In the genomic region with DNA sequence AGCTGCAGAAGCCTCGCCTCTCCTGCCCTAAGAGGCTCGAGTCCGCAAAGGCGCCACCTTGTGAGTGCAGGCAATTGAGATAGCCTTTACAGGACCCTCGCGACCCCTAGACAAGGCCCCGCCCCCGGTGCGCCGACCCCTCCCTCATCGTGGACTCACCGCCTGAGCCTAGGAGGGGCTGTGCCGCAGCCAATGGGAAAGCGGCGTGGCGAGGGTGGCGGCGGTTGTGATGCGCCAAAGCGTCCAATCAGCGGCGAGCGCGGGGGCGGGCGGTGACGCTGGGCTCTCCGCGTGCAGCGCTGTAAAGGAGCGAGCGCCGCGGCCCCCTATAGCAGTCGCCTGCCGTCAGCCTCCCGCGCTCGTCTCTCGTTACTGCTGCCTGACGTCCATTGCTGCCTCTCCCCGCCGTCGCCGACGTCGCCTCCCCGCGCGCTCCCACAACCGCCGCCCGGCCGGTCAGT, we compare ENCODE assay signal across 8 mouse cellular contexts. TPM values are rescaled to one million over a fixed set of nuclear protein-coding genes. Genes with fewer than 3 reads are reported as not detected.
DNase-seq lines count a peak whose midpoint lies in the region; ATAC-seq and TF ChIP-seq lines count a peak whose summit lies in the region.

TSS of gene Chka (plus strand) at position 272 of the 461 bp plus-strand sequence.

- peak; percentile 97 for ATAC-seq in heart, embryonic 12.5 days (ENCODE audit: insufficient number of reproducible peaks, low FRiP score)
- peak; percentile 96 for ATAC-seq in kidney, postnatal 0 days (replicated peaks; ENCODE audit: low FRiP score, low read depth)
- ATAC-seq in liver, embryonic 11.5 days (replicated peaks; ENCODE audit: low FRiP score), result peak; percentile 99
- ATAC-seq in stomach, embryonic 14.5 days (ENCODE audit: insufficient number of reproducible peaks, insufficient read depth, low FRiP score, low read depth), result peak; percentile 99

- peaks cover 36% of the 10 kb centered on the region for H3K79me3 ChIP-seq in C2C12 (ENCODE audit: low read depth)

- peak within 1 kb of the TSS; percentile 88 for H3K9ac ChIP-seq in heart, embryonic 12.5 days
- peak within 1 kb of the TSS; percentile 87 for H3K9ac ChIP-seq in kidney, postnatal 0 days (ENCODE audit: low read depth, low read length)
- peak within 1 kb of the TSS; percentile 92 for H3K9ac ChIP-seq in liver, embryonic 11.5 days (ENCODE audit: low read depth, low read length)
- peak within 1 kb of the TSS; percentile 91 for H3K9ac ChIP-seq in stomach, embryonic 14.5 days (replicated peaks; ENCODE audit: low read depth, low read length)

- H3K79me2 ChIP-seq in C2C12 (ENCODE audit: control insufficient read depth, insufficient read depth), result peaks cover 44% of the 10 kb centered on the region

- peak; percentile 99 for DNase-seq in brain, embryonic 14.5 days (ENCODE audit: low read depth)
- peak; percentile 99 for DNase-seq in kidney, postnatal 0 days (ENCODE audit: low spot score)
- peak; percentile 98 for DNase-seq in liver, embryonic 11.5 days (ENCODE audit: low spot score)
- DNase-seq in naive thymus-derived CD4-positive, alpha-beta T cell, adult 2 months (ENCODE audit: low read depth), result peak; percentile 97

- peak; percentile 98 for TF ChIP-seq POLR2A in brain, embryonic 14.5 days (IDR thresholded peaks at IDR 0.05; ENCODE audit: borderline replicate concordance, extremely low read depth, insufficient read depth, insufficient read length, poor library complexity, severe bottlenecking)

- no peaks in the 10 kb centered on the region for H3K9me3 ChIP-seq in erythroblast, embryonic 14.5 days (ENCODE audit: control insufficient read depth, low read length)
- H3K9me3 ChIP-seq in heart, embryonic 12.5 days (replicated peaks), result no peaks in the 10 kb centered on the region
- no peaks in the 10 kb centered on the region for H3K9me3 ChIP-seq in kidney, postnatal 0 days (replicated peaks; ENCODE audit: low read length)
- no peaks in the 10 kb centered on the region for H3K9me3 ChIP-seq in liver, embryonic 11.5 days (ENCODE audit: control insufficient read depth, low read length)
- H3K9me3 ChIP-seq in stomach, embryonic 14.5 days (ENCODE audit: control insufficient read depth, low read depth, low read length), result no peaks in the 10 kb centered on the region

- H3K36me3 ChIP-seq in C2C12 (ENCODE audit: control insufficient read depth, insufficient read depth), result peaks cover 10% of the 10 kb centered on the region
- no peaks in the 10 kb centered on the region; the same call in 1 of the 2 replicates for H3K36me3 ChIP-seq in erythroblast, embryonic 14.5 days (ENCODE audit: control insufficient read depth)
- H3K36me3 ChIP-seq in heart, embryonic 12.5 days, result no peaks in the 10 kb centered on the region
- H3K36me3 ChIP-seq in kidney, postnatal 0 days (ENCODE audit: insufficient read depth, low read length), result no peaks in the 10 kb centered on the region
- no peaks in the 10 kb centered on the region for H3K36me3 ChIP-seq in liver, embryonic 11.5 days (ENCODE audit: control insufficient read depth, insufficient read depth, low read length)
- no peaks in the 10 kb centered on the region for H3K36me3 ChIP-seq in stomach, embryonic 14.5 days (ENCODE audit: control insufficient read depth, insufficient read depth, low read length)

- H3K4me2 ChIP-seq in heart, embryonic 12.5 days, result peak within 1 kb of the TSS; percentile 83
- peak within 1 kb of the TSS; percentile 75 for H3K4me2 ChIP-seq in kidney, postnatal 0 days (ENCODE audit: low read length)
- peak within 1 kb of the TSS; percentile 85 for H3K4me2 ChIP-seq in liver, embryonic 11.5 days
- peak within 1 kb of the TSS; percentile 63 for H3K4me2 ChIP-seq in stomach, embryonic 14.5 days (replicated peaks; ENCODE audit: low read depth, low read length)

- no peak for TF ChIP-seq CTCF in C2C12 (IDR thresholded peaks at IDR 0.05; ENCODE audit: control insufficient read depth, insufficient read depth, insufficient read length)
- TF ChIP-seq CTCF in brain, embryonic 14.5 days (IDR thresholded peaks at IDR 0.05; ENCODE audit: borderline replicate concordance, extremely low read depth, insufficient read depth, insufficient read length), result peak; percentile 18; the same call in 1 of the 2 replicates
- TF ChIP-seq CTCF in kidney, postnatal 0 days (IDR thresholded peaks at IDR 0.05; ENCODE audit: low read depth), result peak; percentile 50

- peak within 1 kb of the TSS; percentile 57 for H3K4me3 ChIP-seq in C2C12 (ENCODE audit: insufficient read depth, poor library complexity, severe bottlenecking)
- H3K4me3 ChIP-seq in erythroblast, embryonic 14.5 days (replicated peaks), result peak within 1 kb of the TSS; percentile 80
- peak within 1 kb of the TSS; percentile 79 for H3K4me3 ChIP-seq in heart, embryonic 12.5 days
- H3K4me3 ChIP-seq in kidney, postnatal 0 days (replicated peaks; ENCODE audit: low read depth, low read length), result peak within 1 kb of the TSS; percentile 65
- peak within 1 kb of the TSS; percentile 78 for H3K4me3 ChIP-seq in liver, embryonic 11.5 days (ENCODE audit: low read depth, low read length)
- peak within 1 kb of the TSS; percentile 75 for H3K4me3 ChIP-seq in stomach, embryonic 14.5 days (ENCODE audit: low read depth, low read length)

- no peaks in the 10 kb centered on the region for H3K27me3 ChIP-seq in C2C12 (ENCODE audit: control insufficient read depth, insufficient read depth, insufficient read length)
- H3K27me3 ChIP-seq in erythroblast, embryonic 14.5 days (ENCODE audit: control insufficient read depth), result no peaks in the 10 kb centered on the region
- no peaks in the 10 kb centered on the region for H3K27me3 ChIP-seq in heart, embryonic 12.5 days (replicated peaks)
- H3K27me3 ChIP-seq in kidney, postnatal 0 days (ENCODE audit: insufficient read depth, low read length), result no peaks in the 10 kb centered on the region
- H3K27me3 ChIP-seq in liver, embryonic 11.5 days (replicated peaks; ENCODE audit: control insufficient read depth, insufficient read depth, low read length), result no peaks in the 10 kb centered on the region
- H3K27me3 ChIP-seq in stomach, embryonic 14.5 days (ENCODE audit: control insufficient read depth, insufficient read depth, low read length), result no peaks in the 10 kb centered on the region

- H3K4me1 ChIP-seq in erythroblast, embryonic 14.5 days (ENCODE audit: control insufficient read depth), result peaks cover 36% of the 10 kb centered on the region
- H3K4me1 ChIP-seq in heart, embryonic 12.5 days (replicated peaks), result peaks cover 42% of the 10 kb centered on the region
- H3K4me1 ChIP-seq in kidney, postnatal 0 days (replicated peaks; ENCODE audit: insufficient read depth, low read length), result peaks cover 9% of the 10 kb centered on the region; the same call in 1 of the 2 replicates
- peaks cover 20% of the 10 kb centered on the region for H3K4me1 ChIP-seq in liver, embryonic 11.5 days (replicated peaks; ENCODE audit: control insufficient read depth, insufficient read depth, low read length)
- H3K4me1 ChIP-seq in stomach, embryonic 14.5 days (ENCODE audit: control insufficient read depth, insufficient read depth, low read length), result peaks cover 18% of the 10 kb centered on the region; the same call in 1 of the 2 replicates

- H3ac ChIP-seq in C2C12 (ENCODE audit: control insufficient read depth, insufficient read length, low read depth), result peak within 1 kb of the TSS; percentile 78

- peak within 1 kb of the TSS; percentile 98 for H3K27ac ChIP-seq in heart, embryonic 12.5 days (ENCODE audit: poor library complexity, severe bottlenecking)
- peak within 1 kb of the TSS; percentile 99 for H3K27ac ChIP-seq in kidney, postnatal 0 days
- H3K27ac ChIP-seq in liver, embryonic 11.5 days (ENCODE audit: low read depth, low read length), result peak within 1 kb of the TSS; percentile 93
- peak within 1 kb of the TSS; percentile 99 for H3K27ac ChIP-seq in stomach, embryonic 14.5 days (ENCODE audit: low read length)

- under 1% methylated on average over 54 of the region's 54 CpGs for WGBS in heart, embryonic 12.5 days
- under 1% methylated on average over 27 of the region's 54 CpGs for WGBS in kidney, postnatal 0 days
- 1% methylated on average over 54 of the region's 54 CpGs for WGBS in liver, embryonic 11.5 days
- WGBS in stomach, embryonic 14.5 days, result under 1% methylated on average over 54 of the region's 54 CpGs

TF ChIP-seq in C2C12, 6 proteins besides CTCF, POLR2A, EP300 and RAD21:
- TF ChIP-seq MAX (IDR thresholded peaks at IDR 0.05) (peak; percentile 75), USF1 (IDR thresholded peaks at IDR 0.05; ENCODE audit: low read depth) (no peak)

RNA-seq across cellular contexts. Expression of gene Chka, which starts in this region (rescaled TPM):
- 30.9 TPM for polyA plus RNA-seq in C2C12 (2012; fragmentation: generic; extraction: Trizol)
- polyA plus RNA-seq in brain, embryonic 14.5 days (2012; rRNA removed), result 79.9 and 89.6 TPM in 2 replicates
- polyA plus RNA-seq in erythroblast, embryonic 14.5 days (2012), result 0.70 and 0.82 TPM in 2 replicates
- polyA plus RNA-seq in heart, embryonic 12.5 days (2016; fragmentation: Nextera tagmentation; extraction: Ambion mirVana), result 30.1 and 36.1 TPM in 2 replicates
- 53.0 and 54.7 TPM in 2 replicates for polyA plus RNA-seq in kidney, postnatal 0 days (2015; fragmentation: Nextera tagmentation; extraction: Ambion mirVana)
- polyA plus RNA-seq in liver, embryonic 11.5 days (2014; fragmentation: Nextera tagmentation; extraction: Ambion mirVana), result 35.4 and 37.5 TPM in 2 replicates
- 59.8 and 60.8 TPM in 2 replicates for polyA plus RNA-seq in stomach, embryonic 14.5 days (2014; fragmentation: Nextera tagmentation; extraction: Ambion mirVana)

Comparison
In these comparisons a context has a peak if more than half of its experiments do, and no peak if none do; other contexts are left out.
1. Peak in every context shown above with its lines: DNase-seq, ATAC-seq, H3K4me3 ChIP-seq and H3K27ac ChIP-seq.
2. RNA of gene Chka (polyA plus RNA-seq): 79.9 to 89.6 TPM in brain, embryonic 14.5 days, 59.8 to 60.8 TPM in stomach, embryonic 14.5 days, 53.0 to 54.7 TPM in kidney, postnatal 0 days, 35.4 to 37.5 TPM in liver, embryonic 11.5 days, 30.1 to 36.1 TPM in heart, embryonic 12.5 days and 30.9 TPM in C2C12 (single experiment); 0.70 to 0.82 TPM in erythroblast, embryonic 14.5 days; every median in the first group is over 10 times any median in the second.